Mouse (Mus musculus) urinary bladder, postnatal 4 days (tissue): ENCODE data around the gene Armh3.
A peak's percentile ranks its signal among the peaks of the same experiment; 100 is the strongest.

Experiments
- DNase-seq, 2 experiments: peaks; one replicate each; pipeline ENCODE4 v3.0.0; 2021 to 2022; ENCODE audit warnings: low spot score in 2 of 2

Armh3 gene

DNA sequence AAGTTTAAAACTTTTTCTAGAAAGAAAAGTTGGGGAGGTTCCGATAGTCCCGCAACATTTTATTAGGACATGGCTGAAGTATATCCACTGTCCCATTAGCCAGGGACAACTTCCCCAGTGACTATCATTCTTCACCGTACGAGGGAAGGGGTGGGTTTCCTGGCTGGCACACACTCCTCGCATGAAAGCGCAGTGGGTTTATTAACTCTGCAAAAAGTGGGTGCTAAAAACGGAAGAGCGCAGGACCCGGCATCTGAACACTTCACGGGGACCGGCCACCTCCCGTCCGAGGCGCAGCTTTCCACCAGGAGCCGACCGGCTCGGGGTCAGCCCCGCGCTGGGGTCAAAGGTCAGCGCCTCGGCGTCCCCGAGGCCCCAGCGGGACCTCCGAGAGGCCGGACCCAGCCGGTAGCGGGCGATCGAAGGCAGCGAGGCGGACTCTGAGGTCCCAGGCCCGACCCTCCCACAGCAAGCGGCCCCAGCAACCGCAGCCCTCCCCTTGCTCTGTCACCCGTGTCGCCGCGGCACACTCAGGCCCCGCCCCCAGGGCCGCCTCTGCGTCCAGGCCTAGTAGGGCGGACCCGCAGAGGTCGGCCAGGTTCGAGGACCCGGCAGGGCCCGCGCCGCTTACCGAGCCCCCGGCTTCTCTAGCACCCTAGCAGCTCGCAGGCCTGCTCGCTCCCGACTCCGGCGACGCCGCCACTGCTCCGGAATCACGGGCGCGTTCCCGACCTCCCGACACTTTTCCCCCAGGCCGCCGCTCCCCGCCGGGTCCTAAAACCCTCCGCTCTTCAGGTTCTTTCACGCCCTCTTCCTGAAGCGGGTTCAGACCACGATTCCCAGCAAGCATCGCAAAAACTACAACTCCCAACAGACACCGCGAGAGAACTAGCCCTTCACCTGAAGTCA, at the start of gene Armh3:
Gene Armh3, minus strand, starts transcription at position 704 of the 909 bp plus-strand sequence.
- DNase-seq: peak; percentile 86 to 87

DNA sequence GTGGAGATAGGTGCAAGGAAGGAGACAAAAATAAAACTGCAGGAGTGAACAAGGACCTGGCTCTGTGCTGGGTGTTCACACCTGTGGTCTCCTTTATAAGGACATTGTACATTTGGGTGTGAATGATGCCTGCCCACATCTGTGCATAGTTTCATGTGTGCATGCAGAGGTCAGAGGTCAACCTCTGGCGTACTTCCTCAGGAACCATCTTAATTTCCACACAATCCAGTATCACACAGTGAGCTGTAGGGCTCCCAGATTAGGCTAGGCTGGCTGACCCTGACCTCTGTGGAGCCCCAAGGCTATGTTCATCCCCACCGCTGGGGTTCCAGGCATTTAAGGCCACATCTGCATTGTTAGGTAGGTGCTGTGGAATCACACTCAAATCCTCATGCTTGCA, 49.1 kb upstream of the Armh3 start:
- no peak for DNase-seq

DNA sequence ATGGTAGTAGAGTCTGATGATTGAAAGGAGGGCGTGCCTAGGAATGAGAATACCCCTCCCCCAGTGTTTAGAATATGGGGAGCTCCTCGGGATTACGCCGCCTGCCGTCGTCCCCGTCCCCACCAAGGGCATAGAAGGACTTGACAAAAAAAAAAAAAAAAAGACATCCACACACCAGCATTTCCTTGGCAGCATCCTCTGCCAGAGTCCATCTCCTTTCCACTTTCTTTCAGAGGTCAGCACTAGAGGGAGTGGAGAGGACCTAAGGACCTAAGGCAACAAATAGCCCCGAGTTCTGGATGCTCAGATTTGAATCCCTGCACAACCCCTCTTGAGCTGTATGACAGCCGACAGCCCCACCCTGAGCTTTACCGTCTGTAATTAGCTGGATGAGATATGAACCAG, 48.3 kb upstream of the Armh3 start:
- no peak for DNase-seq

DNA sequence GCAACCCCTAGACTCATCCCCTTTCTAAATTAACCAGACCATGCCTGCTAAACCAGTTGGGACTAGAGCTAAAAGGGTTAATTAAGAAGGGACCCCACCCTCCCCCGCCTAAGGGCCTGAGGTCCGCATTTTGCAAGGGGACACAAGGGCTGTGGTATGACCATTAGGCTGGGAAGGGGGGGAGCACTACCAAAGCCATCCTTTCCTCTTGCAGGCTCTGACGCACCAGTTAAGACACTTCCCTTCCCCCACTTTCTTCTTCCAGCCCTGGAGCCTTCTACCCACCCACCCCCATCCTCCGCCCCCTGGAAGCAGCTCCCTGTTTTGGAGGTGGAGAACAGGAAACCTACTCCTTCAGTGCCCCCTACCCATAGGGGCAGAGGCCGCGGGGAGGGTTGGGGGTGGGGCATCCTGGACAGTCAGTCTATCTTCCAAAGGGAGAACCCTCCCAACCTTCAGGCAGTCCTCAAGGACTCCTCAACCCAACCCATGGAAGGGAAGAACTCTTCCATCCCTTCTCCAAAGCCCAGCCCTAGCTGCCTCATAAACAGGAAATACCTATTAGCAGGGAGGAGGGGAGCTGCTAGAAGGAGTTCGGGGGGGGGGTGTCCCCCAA, 47.5 kb upstream of the Armh3 start:
- DNase-seq: peak in 1 of 2 experiments; percentile 65

DNA sequence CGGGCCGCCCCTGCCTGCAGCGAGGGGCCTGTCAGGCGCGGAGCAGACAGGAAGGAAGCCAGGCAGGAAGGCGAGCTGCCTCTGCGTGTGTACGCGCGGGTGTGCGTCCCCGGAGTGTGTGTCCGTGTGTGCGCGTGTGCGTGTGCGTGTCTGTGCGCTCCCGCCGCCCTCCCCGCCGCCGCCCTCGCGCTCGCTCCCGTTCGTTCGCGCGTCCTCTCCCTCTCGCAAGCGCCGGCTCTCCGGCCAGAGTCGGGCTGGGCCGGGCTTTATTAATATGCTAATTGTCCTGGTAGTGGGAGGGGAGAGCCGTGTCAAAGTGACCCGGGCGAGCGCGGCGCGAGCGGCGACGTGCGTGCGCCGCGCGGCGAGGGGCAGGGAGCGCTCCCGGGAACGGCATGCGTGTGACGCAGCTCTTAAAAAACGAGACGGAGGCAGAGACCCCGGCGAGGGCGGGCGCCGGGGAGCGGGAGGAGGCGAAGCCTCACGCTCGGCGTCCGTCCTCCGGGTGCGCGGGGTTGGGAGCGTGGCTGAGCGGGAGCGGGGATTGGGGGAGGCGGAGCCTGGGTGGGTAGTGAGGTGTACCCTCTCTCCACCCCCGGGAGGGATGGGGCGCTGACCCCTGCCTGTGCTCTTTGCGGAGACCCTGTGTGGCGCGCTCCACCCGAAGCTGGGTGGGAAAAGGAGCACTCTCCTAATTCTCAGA, 46.9 kb upstream of the Armh3 start, which contains the start of gene Ldb1:
Gene Ldb1, minus strand, starts transcription at position 222 of the 703 bp plus-strand sequence.
- DNase-seq: peak; percentile 84

DNA sequence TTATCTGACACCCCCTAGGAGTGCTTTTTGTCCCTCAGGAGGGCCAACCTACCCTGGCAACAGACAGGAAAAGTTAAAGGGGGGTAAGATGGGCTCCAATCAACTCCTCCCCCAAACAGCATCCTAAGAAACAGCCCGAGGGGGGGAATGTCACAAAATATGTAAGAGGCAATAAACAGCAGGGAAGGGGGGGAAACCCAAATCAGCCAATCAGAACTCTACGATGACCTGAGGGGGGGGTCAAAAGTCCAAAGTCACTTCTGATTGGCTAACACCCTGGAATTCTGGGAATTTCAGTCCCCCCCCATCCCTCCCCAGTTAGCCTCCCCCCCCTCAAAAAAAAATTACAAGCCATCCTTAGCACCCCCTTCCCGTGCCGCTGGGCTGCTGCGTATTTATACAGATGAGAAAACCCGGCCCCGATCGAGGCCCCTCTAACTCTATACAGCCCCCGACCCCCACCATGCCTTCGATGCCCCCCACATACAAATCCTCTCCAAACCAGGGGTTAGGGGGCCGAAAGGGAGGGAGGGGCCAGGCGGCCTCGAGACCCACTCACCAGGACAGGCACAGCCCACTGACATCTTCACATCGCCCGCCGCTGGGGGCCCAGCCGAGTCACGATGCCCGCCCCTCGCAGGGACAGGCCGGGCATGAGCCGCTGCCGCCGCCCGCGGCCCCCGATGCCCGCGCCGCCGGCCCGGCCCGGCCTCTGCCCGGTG, 46.1 kb upstream of the Armh3 start, which contains the start of gene Pprc1:
Gene Pprc1, plus strand, starts transcription at position 616 of the 722 bp plus-strand sequence.
- DNase-seq: no peak

DNA sequence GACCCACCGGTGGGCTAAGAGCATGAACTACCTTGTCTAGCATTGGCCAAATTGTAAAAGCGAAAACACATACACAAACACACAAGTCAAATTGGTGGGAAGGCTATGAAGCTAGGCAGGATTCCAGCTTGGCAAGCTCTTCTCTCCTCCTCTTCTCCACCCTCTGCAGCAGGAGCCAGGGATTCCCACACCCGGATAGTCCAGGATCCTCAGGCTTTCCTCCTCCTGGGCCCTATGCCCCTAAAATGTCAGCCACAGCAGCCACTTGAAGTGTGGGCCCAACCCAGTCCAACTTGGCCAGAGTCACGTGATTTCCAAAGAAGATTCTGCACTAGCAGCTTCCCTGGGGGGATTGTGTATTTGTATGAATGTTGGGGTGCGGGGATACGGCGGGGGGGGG, 45.1 kb upstream of the Armh3 start:
- DNase-seq: peak in 1 of 2 experiments; percentile 65

DNA sequence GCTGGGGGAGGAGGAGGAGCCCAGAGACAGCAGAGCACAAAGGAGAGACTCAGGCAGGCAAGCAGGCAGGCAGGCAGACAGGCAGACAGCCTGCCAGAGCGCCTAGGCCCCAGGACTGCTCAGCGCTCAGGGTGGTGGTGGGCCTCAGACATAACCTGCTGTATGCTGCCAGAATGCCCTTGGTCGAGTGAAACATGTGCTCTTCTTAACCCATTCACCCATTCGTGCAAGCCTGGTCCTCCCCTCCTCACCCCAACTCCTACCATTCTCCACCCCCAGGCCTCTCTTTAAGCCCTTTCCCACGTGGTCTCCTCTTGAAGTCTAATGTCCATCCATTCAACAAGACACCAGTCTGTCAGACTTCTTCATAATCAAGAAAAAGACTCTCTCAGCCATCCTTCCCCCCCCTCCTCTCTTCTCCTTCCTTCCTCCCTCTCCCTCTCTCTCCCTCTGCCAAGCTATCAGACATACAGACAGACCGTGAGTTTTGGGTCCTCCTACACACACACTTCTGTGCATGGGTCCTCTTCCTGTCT, 44.3 kb upstream of the Armh3 start:
- no peak for DNase-seq

DNA sequence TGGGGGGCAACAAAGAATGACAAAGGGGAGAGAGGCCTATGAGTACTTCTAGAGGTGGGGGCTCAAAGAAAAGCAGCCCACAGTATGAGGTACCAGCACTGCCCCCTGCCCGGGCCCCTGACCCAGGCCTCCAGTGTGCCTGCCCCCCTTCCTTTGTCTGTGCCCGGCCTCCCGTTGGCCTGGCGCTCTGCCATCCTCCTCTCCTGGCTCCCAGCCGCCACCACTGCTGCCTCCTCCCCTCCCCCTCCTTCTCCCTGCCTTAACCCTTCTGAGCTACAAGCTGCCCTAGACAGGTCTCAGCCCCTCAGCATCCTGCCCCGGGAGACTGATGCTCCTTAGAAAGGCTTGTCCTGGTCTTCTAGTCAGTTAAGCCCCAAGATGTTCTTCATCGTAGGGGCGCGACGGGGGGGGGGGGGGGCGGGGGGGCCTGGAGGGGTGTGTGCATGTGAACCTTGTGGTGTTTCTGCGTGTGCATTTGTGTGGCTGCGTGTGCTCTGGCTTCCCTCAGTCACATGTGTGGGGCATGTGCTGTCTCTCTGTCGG, 43.7 kb upstream of the Armh3 start:
- peak; percentile 81 to 90 for DNase-seq

DNA sequence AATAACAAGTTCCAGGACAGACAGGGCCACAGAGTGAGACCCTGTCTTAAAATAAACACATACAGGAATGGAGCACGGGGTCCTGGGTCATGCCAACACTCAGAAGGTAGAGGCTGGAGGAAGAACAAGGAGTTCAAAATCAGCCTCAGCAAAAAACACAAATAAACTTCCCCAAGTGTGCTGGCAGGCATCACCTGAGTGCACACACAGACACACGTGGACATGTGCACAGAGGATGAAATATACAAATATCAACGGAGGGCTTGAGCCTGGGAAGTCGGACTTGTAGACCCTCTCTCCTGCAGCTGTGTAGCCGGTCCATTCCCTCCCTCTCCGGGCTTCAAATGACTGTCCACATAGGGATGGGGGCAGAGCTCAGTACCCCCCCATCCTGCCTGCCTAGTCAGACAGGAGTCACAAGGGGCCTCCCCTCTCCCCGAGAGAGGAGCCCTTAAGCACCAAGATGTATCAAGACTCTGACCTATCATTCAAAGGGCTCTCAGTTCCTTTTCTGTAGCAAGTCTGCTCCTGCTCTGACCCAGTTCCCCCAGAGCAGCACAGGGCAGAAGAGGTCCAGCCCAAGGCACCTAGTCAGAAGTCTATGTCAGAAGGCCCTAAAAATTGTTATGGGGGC, 43.1 kb upstream of the Armh3 start:
- no peak for DNase-seq

DNA sequence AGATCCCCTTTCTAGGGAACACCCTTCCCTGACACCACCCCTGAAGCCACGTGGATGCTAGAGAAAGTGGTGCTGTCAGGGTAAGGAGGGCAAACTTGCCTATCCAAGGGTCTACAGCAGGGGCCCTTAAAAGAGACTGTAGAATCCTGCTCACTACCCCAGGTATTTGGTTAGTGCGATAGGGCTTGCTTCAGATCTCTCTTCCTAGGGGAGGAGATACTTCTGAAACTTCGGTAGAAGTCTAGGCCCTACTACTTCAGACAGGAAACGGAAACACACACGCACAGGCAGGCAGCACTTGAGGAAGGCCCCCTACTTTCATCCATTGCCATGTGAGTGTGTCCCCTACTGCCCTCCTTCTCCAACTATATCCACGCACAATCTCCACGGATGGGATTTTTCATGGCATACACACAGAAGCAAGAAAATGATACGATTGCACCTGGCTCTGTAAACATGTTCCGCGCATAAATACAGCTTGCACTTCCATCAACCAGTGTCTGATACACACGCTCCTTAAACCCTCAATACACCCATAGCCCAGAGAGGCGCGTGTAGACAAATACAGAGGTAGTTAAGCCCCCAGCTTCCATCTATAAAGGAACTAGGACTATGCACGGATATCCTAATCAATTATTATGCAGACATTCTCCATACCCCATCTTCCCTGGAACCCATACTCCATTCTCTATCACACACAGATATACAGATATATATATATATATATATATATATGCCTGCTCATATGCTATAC, 42.0 kb upstream of the Armh3 start:
- DNase-seq: no peak

DNA sequence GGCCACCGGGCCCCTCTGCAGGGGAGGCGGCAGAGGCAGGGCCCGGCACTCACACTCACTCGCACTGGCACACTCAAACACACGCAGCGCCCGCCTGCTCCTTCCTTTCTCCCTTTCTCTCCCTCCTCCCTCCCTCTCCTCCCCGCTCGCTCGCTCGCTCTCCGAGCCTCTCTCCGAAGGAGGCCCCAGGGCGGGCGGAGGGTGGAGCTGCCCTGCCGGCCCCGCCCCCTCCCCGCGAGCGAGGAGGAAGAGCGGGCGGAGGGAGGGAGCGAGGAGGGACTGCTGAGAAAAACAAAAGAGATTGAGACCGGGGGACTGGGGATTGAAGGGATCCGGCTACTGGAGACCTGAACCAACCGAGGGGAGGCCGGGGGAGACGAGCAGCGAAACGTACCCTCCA, 41.2 kb upstream of the Armh3 start:
- DNase-seq: peak; percentile 87 to 89

DNA sequence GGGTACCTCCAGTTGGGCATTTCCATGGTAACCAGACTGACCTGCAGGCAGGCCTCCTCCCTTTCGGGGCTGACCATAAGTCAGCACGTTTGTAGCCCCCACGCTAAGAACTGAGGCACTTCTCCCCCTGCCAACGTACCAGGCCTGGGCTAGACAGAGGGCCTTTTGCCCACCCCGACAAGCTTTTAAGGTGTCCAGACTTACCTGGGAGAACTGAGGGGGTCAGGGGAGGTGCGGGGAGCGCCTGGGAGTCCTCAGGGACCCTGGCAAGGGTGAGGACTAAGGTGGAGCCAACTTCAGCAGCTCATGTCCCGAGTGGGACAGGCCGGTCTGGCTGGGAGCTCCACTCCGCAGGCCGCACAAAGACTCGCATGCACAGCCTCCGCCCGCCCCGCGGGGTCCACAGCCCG, 40.6 kb upstream of the Armh3 start:
- DNase-seq: no peak

DNA sequence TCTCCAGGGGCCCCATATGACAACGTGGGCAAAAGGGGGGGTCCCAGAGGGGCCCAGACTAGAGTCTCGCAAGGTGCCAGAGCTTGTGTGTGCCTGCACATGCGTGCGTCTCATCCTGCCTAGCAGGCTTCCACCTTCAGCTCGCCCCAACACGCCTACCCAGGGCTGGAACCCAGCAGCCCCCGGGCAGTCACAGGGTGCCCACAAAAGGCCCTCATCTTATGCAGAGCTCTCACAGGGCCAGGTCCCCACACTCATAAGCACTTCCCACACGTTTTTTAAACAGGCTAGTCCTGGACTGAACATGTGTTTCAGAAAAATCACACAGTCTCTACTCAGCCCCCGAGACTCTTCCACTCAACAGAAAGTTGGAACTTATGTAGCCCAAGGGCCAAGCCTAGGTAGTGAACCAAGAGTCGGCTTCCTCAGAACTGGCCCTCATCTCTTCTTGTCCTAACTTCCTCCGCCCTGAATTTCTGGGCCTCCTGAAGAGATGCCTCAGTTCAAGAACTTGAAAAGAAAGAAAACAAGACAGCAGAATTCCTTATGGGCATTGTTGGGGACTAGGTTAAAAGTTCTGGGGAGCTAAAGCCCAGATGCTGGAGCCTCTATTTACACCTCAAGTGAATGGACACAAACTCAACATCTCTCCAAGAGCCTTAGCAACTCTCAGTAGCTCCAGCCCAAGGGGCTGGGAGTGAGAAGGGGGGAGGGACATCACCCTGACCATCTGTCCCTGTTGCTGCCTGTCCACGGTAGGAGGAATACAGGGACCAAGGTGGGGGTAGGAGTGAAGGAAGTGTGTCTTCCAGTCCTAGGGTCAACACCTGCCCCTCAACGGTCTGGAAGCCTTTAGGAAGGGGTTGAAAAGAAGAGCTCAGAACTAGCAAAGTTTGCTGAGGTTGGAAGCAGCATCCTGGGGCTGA, 39.9 kb upstream of the Armh3 start:
- no peak for DNase-seq

DNA sequence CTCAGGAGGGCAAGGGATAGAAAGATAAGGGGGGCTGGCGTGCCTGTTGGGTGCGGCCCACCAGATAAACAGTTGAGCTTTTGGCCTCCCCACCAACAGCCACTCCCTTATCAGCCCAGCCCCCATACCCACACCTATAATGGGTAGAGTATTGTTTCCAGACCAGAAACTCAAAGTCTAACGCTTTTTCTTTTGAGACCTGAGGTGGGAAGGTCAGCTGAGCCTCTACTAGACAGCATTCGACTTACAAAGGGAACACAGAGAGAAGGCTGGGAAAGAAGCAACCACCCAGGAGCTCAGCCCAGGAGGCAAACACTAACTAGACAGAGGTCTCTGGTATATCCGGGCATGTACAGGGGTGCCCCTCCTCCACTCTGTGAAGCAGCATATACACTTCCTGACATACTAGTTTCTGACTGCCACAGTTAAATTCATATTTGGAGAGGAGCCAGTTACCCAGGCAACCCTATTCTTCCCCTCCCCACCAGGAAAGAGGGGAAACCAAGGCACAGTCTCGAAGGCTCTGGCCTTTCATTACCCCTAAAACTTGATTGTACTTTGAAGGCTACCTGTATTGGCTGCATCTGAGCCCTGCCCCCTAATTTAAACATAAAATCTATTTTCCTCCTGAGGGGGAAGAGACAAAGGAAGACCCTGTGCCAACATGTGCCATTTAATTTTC, 39.1 kb upstream of the Armh3 start:
- DNase-seq: no peak

DNA sequence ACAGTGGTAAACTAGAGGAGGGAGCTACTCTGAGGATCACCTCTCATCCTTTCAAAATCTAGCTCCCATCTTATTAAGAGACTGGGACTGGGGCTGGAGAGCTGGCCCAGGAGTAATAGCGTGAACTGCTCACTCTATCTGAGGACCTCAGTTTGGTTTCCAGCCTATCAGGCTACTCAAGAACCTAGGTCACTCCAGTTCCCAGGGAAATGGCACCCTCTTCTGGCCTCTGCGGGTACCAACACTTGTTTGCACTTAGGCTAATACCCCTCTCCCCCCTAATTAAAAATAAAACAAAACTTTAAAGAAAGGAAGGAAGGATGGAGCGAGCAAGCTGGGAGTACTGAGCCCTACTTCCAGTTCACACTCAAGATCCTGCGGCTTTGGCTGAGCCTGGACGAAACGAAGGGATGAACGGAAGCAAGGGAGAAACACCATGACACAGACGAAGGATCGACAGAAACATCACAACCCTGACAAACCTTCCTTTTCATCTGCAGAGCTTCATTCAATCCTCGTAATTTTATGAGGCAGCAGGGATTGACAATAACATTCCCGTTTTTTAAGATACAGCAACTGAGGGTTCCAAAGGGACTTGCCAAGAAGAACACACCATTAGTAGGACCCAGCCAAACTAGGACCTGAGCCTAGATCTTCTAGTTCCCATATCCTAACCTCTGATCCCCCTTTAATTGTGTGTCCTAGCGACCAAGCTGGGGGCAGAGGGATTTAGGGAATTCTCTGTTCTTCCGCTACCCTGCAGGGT, 38.4 kb upstream of the Armh3 start:
- DNase-seq: no peak

DNA sequence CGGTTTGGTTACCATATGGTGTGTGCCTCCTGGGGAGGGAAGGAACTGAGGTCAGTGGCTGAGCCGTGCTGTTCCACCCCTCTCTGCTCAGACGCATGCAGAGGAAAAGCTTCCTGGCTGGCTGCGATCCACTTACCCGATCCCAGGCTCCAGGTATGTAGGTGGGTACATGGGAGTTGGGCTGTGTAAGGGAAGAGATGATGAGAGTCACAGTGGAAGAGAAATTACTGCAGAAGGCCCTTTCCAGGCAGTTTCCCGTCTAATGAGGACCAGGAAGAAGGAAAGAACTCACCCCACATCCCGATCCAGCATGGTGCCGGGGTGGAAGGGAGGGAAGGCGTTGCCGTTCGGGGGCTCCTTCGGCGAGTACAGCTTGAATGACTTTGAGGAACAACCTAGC, 37.7 kb upstream of the Armh3 start:
- DNase-seq: no peak
